Mouse (Mus musculus): ENCODE results near the gene Podxl2. TPM values are rescaled to one million over a fixed set of nuclear protein-coding genes. Genes with fewer than 3 reads are reported as not detected.

Podxl2 gene
- polyA plus RNA-seq, 1 experiment from 2014 or later, result 45.0 TPM

GRCm38 (mm10) chr6:88857830-88858229 lies 17.0 kb downstream of the Podxl2 start:
- 63% methylated on average over 6 of the region's 6 CpGs for WGBS
- H3K4me1 ChIP-seq (ENCODE audit: control insufficient read depth, insufficient read depth, low read length), result peaks cover 12% of the 10 kb centered on the region
- peak overlapping the region; percentile 60 for H3K9ac ChIP-seq (ENCODE audit: low read length)
- peak overlapping the region; percentile 43 for H3K4me2 ChIP-seq (ENCODE audit: low read depth, low read length)
- H3K36me3 ChIP-seq (ENCODE audit: control insufficient read depth, insufficient read depth), result peaks cover 5% of the 10 kb centered on the region; the same call in 1 of the 2 replicates
- peak overlapping the region; percentile 96 for H3K27ac ChIP-seq (ENCODE audit: low read length)
- no peaks in the 10 kb centered on the region for H3K9me3 ChIP-seq (replicated peaks; ENCODE audit: control insufficient read depth, low read length)
- ATAC-seq (replicated peaks; ENCODE audit: extremely low read depth, insufficient read depth, low FRiP score), result no peak
- no peaks in the 10 kb centered on the region for H3K27me3 ChIP-seq (ENCODE audit: control insufficient read depth, insufficient read depth, low read length)
- H3K4me3 ChIP-seq (ENCODE audit: low read length), result no peak overlapping the region

- Histone ChIP-seq H3K9ac (ENCODE audit: low read length) (peak overlapping the region; percentile 60), H3K4me3 (ENCODE audit: low read length) (no peak overlapping the region), H3K9me3 (replicated peaks; ENCODE audit: control insufficient read depth, low read length) (no peaks in the 10 kb centered on the region), H3K27me3 (ENCODE audit: control insufficient read depth, insufficient read depth, low read length) (no peaks in the 10 kb centered on the region), H3K27ac (ENCODE audit: low read length) (peak overlapping the region; percentile 96), H3K4me1 (ENCODE audit: control insufficient read depth, insufficient read depth, low read length) (peaks cover 12% of the 10 kb centered on the region), H3K4me2 (ENCODE audit: low read depth, low read length) (peak overlapping the region; percentile 43), H3K36me3 (ENCODE audit: control insufficient read depth, insufficient read depth) (peaks cover 5% of the 10 kb centered on the region; the same call in 1 of the 2 replicates)
- ATAC-seq (replicated peaks; ENCODE audit: extremely low read depth, insufficient read depth, low FRiP score), result peak; percentile 90
- WGBS, result 17% methylated on average over 9 of the region's 9 CpGs
Measured at GRCm38 (mm10) chr6:88857249-88857648, 17.6 kb downstream of the Podxl2 start.

GRCm38 (mm10) chr6:88855636-88856035 lies 19.2 kb downstream of the Podxl2 start:
- Histone ChIP-seq H3K9ac (ENCODE audit: low read length) (no peak overlapping the region), H3K36me3 (ENCODE audit: control insufficient read depth, insufficient read depth) (no peaks in the 10 kb centered on the region), H3K27ac (ENCODE audit: low read length) (no peak overlapping the region), H3K4me2 (ENCODE audit: low read depth, low read length) (no peak overlapping the region), H3K4me1 (ENCODE audit: control insufficient read depth, insufficient read depth, low read length) (peaks cover 12% of the 10 kb centered on the region), H3K4me3 (ENCODE audit: low read length) (no peak overlapping the region), H3K27me3 (ENCODE audit: control insufficient read depth, insufficient read depth, low read length) (no peaks in the 10 kb centered on the region), H3K9me3 (replicated peaks; ENCODE audit: control insufficient read depth, low read length) (0 out of 2 replicates have a peak, but pooled peaks cover 2% of the 10 kb centered on the region)
- no peak for ATAC-seq (replicated peaks; ENCODE audit: extremely low read depth, insufficient read depth, low FRiP score)
- 17% methylated on average over 5 of the region's 5 CpGs for WGBS

DNA sequence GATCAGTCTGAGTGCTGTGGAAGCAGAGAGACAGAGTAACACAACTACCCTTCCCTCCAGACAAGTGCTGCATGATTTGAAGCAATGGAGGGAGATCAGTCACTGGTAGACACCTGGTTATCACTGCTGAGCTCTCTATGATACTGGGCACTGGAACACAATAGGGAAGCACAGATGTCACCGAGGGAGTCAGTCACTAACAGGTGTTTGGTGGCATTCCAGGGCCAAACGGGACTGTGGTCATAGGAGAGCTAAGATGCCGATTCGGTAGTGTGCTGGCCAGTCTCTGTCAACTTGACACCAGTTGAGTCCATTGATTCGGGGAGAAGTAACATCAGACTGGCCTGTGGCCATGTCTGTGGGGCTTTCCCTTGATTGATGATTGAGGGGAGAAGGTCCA lies 20.3 kb downstream of the Podxl2 start:
- no peak for ATAC-seq (replicated peaks; ENCODE audit: extremely low read depth, insufficient read depth, low FRiP score)
- Histone ChIP-seq H3K4me1 (ENCODE audit: control insufficient read depth, insufficient read depth, low read length) (peaks cover 12% of the 10 kb centered on the region), H3K4me2 (ENCODE audit: low read depth, low read length) (no peak overlapping the region), H3K27ac (ENCODE audit: low read length) (no peak overlapping the region), H3K4me3 (ENCODE audit: low read length) (no peak overlapping the region), H3K9me3 (replicated peaks; ENCODE audit: control insufficient read depth, low read length) (0 out of 2 replicates have a peak, but pooled peaks cover 2% of the 10 kb centered on the region), H3K36me3 (ENCODE audit: control insufficient read depth, insufficient read depth) (no peaks in the 10 kb centered on the region), H3K9ac (ENCODE audit: low read length) (no peak overlapping the region), H3K27me3 (ENCODE audit: control insufficient read depth, insufficient read depth, low read length) (no peaks in the 10 kb centered on the region)
- WGBS, result 66% methylated on average over 5 of the region's 5 CpGs

DNA sequence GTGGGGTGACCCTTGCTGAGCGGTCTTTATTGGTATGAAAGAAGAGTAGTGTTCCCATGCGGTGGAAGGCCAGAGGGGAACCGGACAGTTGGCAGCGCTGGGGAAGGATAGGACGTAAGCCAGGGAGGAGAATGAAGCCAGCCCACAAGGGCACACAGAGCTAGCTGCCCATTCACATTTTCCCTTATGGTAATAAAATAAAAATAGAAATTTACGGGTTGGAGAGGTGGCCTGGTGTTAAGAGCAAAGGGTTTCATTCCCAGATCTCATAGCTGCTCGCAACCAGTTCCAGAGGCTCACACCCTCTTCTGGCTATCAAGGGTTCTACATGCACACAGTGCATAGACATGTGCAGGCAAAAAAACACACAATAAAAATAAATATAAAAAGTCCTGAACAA lies 24.8 kb downstream of the Podxl2 start:
- no peaks in the 10 kb centered on the region for H3K4me1 ChIP-seq (ENCODE audit: control insufficient read depth, insufficient read depth, low read length)
- H3K27ac ChIP-seq (ENCODE audit: low read length), result no peak overlapping the region
- H3K4me2 ChIP-seq (ENCODE audit: low read depth, low read length), result no peak overlapping the region
- H3K36me3 ChIP-seq (ENCODE audit: control insufficient read depth, insufficient read depth), result no peaks in the 10 kb centered on the region
- no peaks in the 10 kb centered on the region for H3K27me3 ChIP-seq (ENCODE audit: control insufficient read depth, insufficient read depth, low read length)
- ATAC-seq (replicated peaks; ENCODE audit: extremely low read depth, insufficient read depth, low FRiP score), result no peak
- no peak overlapping the region for H3K4me3 ChIP-seq (ENCODE audit: low read length)
- H3K9me3 ChIP-seq (replicated peaks; ENCODE audit: control insufficient read depth, low read length), result 0 out of 2 replicates have a peak, but pooled peaks cover 2% of the 10 kb centered on the region
- H3K9ac ChIP-seq (ENCODE audit: low read length), result no peak overlapping the region
- WGBS, result 79% methylated on average over 7 of the region's 7 CpGs

DNA sequence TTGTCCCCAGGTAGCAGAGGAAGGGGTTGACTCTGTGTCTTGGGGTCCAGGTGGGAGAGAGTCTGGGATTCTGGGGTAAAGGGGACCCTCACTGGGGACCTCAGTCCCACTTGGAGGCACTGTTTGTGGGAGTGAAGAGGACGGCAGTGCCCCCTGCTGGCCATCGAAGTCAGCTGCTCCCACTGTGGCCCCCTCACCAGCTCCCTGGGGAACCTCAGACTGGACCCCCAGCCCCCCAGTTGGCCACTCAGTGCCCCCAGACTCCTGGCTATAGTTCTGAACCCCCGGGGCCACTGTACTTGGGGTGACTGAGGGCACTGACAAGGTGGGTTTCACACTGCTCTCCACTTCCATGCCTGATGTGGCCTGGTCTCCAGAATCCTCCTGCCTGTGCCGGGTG lies 25.6 kb downstream of the Podxl2 start:
- no peak overlapping the region for H3K27ac ChIP-seq (ENCODE audit: low read length)
- 43% methylated on average over 4 of the region's 4 CpGs for WGBS
- H3K9ac ChIP-seq (ENCODE audit: low read length), result no peak overlapping the region

GRCm38 (mm10) chr6:88847571-88847970 lies 27.3 kb downstream of the Podxl2 start:
- Histone ChIP-seq H3K27me3 (ENCODE audit: control insufficient read depth, insufficient read depth, low read length) (no peaks in the 10 kb centered on the region), H3K4me2 (ENCODE audit: low read depth, low read length) (no peak overlapping the region), H3K9ac (ENCODE audit: low read length) (no peak overlapping the region), H3K4me3 (ENCODE audit: low read length) (no peak overlapping the region), H3K9me3 (replicated peaks; ENCODE audit: control insufficient read depth, low read length) (0 out of 2 replicates have a peak, but pooled peaks cover 2% of the 10 kb centered on the region), H3K4me1 (ENCODE audit: control insufficient read depth, insufficient read depth, low read length) (peaks cover 6% of the 10 kb centered on the region), H3K27ac (ENCODE audit: low read length) (no peak overlapping the region), H3K36me3 (ENCODE audit: control insufficient read depth, insufficient read depth) (no peaks in the 10 kb centered on the region)
- WGBS, result 55% methylated on average over 2 of the region's 2 CpGs
- ATAC-seq (replicated peaks; ENCODE audit: extremely low read depth, insufficient read depth, low FRiP score), result no peak

More for the DNA sequence above, 25.6 kb downstream of the Podxl2 start:
- 0 out of 2 replicates have a peak, but pooled peaks cover 2% of the 10 kb centered on the region for H3K9me3 ChIP-seq (replicated peaks; ENCODE audit: control insufficient read depth, low read length)
- ATAC-seq (replicated peaks; ENCODE audit: extremely low read depth, insufficient read depth, low FRiP score), result 0 out of 2 replicates have a peak, but pooled peaks have one; percentile 24
- H3K27me3 ChIP-seq (ENCODE audit: control insufficient read depth, insufficient read depth, low read length), result no peaks in the 10 kb centered on the region
- H3K4me1 ChIP-seq (ENCODE audit: control insufficient read depth, insufficient read depth, low read length), result no peaks in the 10 kb centered on the region
- no peak overlapping the region for H3K4me2 ChIP-seq (ENCODE audit: low read depth, low read length)
- H3K36me3 ChIP-seq (ENCODE audit: control insufficient read depth, insufficient read depth), result no peaks in the 10 kb centered on the region
- no peak overlapping the region for H3K4me3 ChIP-seq (ENCODE audit: low read length)

GRCm38 (mm10) chr6:88844901-88845565 lies 29.8 kb downstream of the Podxl2 start:
- no peak overlapping the region for H3K4me2 ChIP-seq (ENCODE audit: low read depth, low read length)
- no peak for ATAC-seq (replicated peaks; ENCODE audit: extremely low read depth, insufficient read depth, low FRiP score)

More at GRCm38 (mm10) chr6:88844901-88845565, 29.8 kb downstream of the Podxl2 start:
- Histone ChIP-seq H3K27me3 (ENCODE audit: control insufficient read depth, insufficient read depth, low read length) (no peaks in the 10 kb centered on the region), H3K4me3 (ENCODE audit: low read length) (no peak overlapping the region), H3K36me3 (ENCODE audit: control insufficient read depth, insufficient read depth) (no peaks in the 10 kb centered on the region), H3K9ac (ENCODE audit: low read length) (no peak overlapping the region), H3K27ac (ENCODE audit: low read length) (no peak overlapping the region), H3K4me1 (ENCODE audit: control insufficient read depth, insufficient read depth, low read length) (peaks cover 14% of the 10 kb centered on the region), H3K9me3 (replicated peaks; ENCODE audit: control insufficient read depth, low read length) (no peaks in the 10 kb centered on the region)
- WGBS, result 86% methylated on average over 7 of the region's 7 CpGs

All from heart, embryonic 16.5 days (tissue).